Mouse (Mus musculus) frontal cortex, postnatal 14 days (tissue): Measurements from ENCODE around the gene Smg6.

Experiments used
- DNase-seq, 2 experiments: peaks; one replicate each; pipeline ENCODE4 v3.0.0; 2022; ENCODE audit warnings: low spot score in 2 of 2

Gene Smg6

DNA sequence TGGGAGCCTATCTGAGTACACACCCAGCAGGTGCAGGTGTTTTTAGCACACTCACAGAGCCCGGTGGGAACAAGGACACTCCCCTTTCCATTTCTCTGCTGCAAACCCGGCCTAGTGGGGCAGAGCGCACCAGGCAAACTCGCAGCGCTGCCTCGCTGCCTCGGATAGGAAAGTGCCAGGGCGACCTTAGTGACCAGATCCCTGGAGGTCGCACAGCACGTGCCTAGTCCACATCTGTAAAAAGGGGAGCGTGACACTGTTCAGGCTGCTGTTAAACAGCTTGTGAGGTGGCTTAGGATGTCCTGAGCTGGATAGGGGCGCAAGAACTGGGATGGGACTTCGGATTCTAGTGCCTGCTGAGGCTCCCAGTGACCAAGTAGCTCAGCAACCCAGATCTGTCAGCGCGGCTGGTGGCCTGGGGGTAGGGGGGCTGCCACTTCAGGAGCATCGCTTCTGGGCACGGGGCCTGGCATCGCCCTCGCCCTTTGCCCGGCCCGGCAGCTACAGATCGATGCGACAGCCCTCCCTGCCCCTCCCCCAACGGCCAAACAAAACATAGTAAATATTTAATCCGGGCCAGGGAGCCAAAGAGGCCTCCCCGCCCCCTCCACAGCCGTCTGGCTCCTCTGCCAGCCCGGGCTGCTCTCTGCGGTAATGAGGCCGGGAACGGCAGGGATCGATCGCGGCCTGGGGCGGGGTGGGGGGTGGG, 287.9 kb downstream of the Smg6 start:
- no peak for DNase-seq
